Mouse (Mus musculus) lung, embryonic 16.5 days (tissue): Measurements from ENCODE around the gene Il20. TPM values are rescaled to one million over a fixed set of nuclear protein-coding genes. Genes with fewer than 3 reads are reported as not detected.

ENCODE experiments used
- ATAC-seq: fragments of 200-750 bp; cut with Nextera tagmentation; 2 replicates; pipeline ENCODE4 v1.8.0; 2017; ENCODE audit warnings: low read depth, mild to moderate bottlenecking, moderate library complexity
- H3K27ac ChIP-seq: fragments of 300-500 bp; sonication (generic); 2 replicates; pipeline ENCODE4 v1.5.1; 2014; ENCODE audit warnings: mild to moderate bottlenecking, control low read depth, low read length
- H3K27me3 ChIP-seq: fragments of 300-500 bp; sonication (generic); 2 replicates; pipeline ENCODE4 v1.6.1; 2014; ENCODE audit warnings: low read depth, low read length, mixed read lengths; ENCODE audit not compliant: control insufficient read depth, insufficient read depth
- H3K36me3 ChIP-seq: fragments of 300-500 bp; sonication (generic); 2 replicates; pipeline ENCODE4 v1.6.1; 2014; ENCODE audit warnings: low read length; ENCODE audit not compliant: control insufficient read depth, insufficient read depth
- H3K4me1 ChIP-seq: fragments of 300-500 bp; sonication (generic); replicated peaks from 2 replicates; pipeline ENCODE4 v1.6.1; 2014; ENCODE audit warnings: low read length, mixed read lengths; ENCODE audit not compliant: control insufficient read depth, insufficient read depth
- H3K4me2 ChIP-seq: fragments of 300-500 bp; sonication (generic); 2 replicates; pipeline ENCODE4 v1.6.1; 2014; ENCODE audit warnings: low read depth, low read length, control low read depth
- H3K4me3 ChIP-seq: fragments of 300-500 bp; sonication (generic); 2 replicates; pipeline ENCODE4 v1.5.1; 2014; ENCODE audit warnings: mild to moderate bottlenecking, low read length, control low read depth
- H3K9ac ChIP-seq: fragments of 300-500 bp; sonication (generic); 2 replicates; pipeline ENCODE4 v1.6.1; 2014; ENCODE audit warnings: low read length, control low read depth
- H3K9me3 ChIP-seq: fragments of 300-500 bp; sonication (generic); 2 replicates; pipeline ENCODE4 v1.6.1; 2016; ENCODE audit warnings: low read length; ENCODE audit not compliant: control insufficient read depth
- WGBS: fragments of 180-500 bp; shearing (Covaris S2); extraction: QIAGEN DNeasy Blood & Tissue Kit; methylation state at CpG from one replicate; pipeline ENCODE4 v1.1.7; 2014; 5-methylcytosine and 5-hydroxymethylcytosine counted together
- polyA plus RNA-seq: library from polyadenylated mRNA; unstranded; fragments of >200 nt; fragmentation: Nextera tagmentation; extraction: Ambion mirVana; gene quantifications from 2 replicates; pipeline ENCODE4 v1.2.1, GENCODE M21; 2015

Il20 gene
- polyA plus RNA-seq, 1 experiment from 2014 or later, result not detected

GRCm38 (mm10) chr1:130902505-130902904 lies 8.7 kb downstream of the Il20 start:
- WGBS, result 62% methylated on average over 7 of the region's 7 CpGs
- no peak overlapping the region for H3K4me2 ChIP-seq
- no peaks in the 10 kb centered on the region for H3K9me3 ChIP-seq
- H3K36me3 ChIP-seq, result no peaks in the 10 kb centered on the region
- ATAC-seq, result no peak
- H3K9ac ChIP-seq, result no peak overlapping the region
- no peaks in the 10 kb centered on the region for H3K27me3 ChIP-seq
- no peak overlapping the region for H3K4me3 ChIP-seq
- no peaks in the 10 kb centered on the region for H3K4me1 ChIP-seq
- H3K27ac ChIP-seq, result no peak overlapping the region

GRCm38 (mm10) chr1:130894468-130894867 lies 16.8 kb downstream of the Il20 start:
- H3K4me2 ChIP-seq, result no peak overlapping the region
- H3K9ac ChIP-seq, result no peak overlapping the region
- H3K27ac ChIP-seq, result no peak overlapping the region
- no peaks in the 10 kb centered on the region for H3K27me3 ChIP-seq
- H3K36me3 ChIP-seq, result no peaks in the 10 kb centered on the region
- H3K4me3 ChIP-seq, result no peak overlapping the region
- 67% methylated on average over 6 of the region's 6 CpGs for WGBS
- H3K4me1 ChIP-seq, result no peaks in the 10 kb centered on the region
- ATAC-seq, result no peak
- H3K9me3 ChIP-seq, result no peaks in the 10 kb centered on the region

- no peak overlapping the region for H3K4me3 ChIP-seq
- no peaks in the 10 kb centered on the region for H3K36me3 ChIP-seq
- no peaks in the 10 kb centered on the region for H3K4me1 ChIP-seq
- no peak overlapping the region for H3K4me2 ChIP-seq
- no peak overlapping the region for H3K9ac ChIP-seq
- H3K27me3 ChIP-seq, result no peaks in the 10 kb centered on the region
- H3K27ac ChIP-seq, result no peak overlapping the region
- no peak for ATAC-seq
- H3K9me3 ChIP-seq, result no peaks in the 10 kb centered on the region
- 60% methylated on average over 9 of the region's 9 CpGs for WGBS
Measured at GRCm38 (mm10) chr1:130893329-130894040, 17.8 kb downstream of the Il20 start.

- Histone ChIP-seq H3K27me3 (no peaks in the 10 kb centered on the region), H3K4me3 (no peak overlapping the region), H3K9me3 (no peaks in the 10 kb centered on the region), H3K9ac (no peak overlapping the region), H3K36me3 (no peaks in the 10 kb centered on the region), H3K27ac (no peak overlapping the region), H3K4me2 (no peak overlapping the region), H3K4me1 (no peaks in the 10 kb centered on the region)
- no peak for ATAC-seq
- WGBS, result 46% methylated on average over 1 of the region's 1 CpGs
Measured at GRCm38 (mm10) chr1:130892446-130892845, 18.8 kb downstream of the Il20 start.

GRCm38 (mm10) chr1:130887354-130887753 lies 23.9 kb downstream of the Il20 start, which contains the start of gene Il24:
Il24 (minus strand) TSS chr1:130887454.
- no peak for ATAC-seq
- Histone ChIP-seq H3K4me2 (no peak within 1 kb of the TSS), H3K4me1 (no peaks in the 10 kb centered on the region)

GRCm38 (mm10) chr1:130883146-130883545 lies 28.1 kb downstream of the Il20 start:
- Histone ChIP-seq H3K9ac (no peak overlapping the region), H3K36me3 (no peaks in the 10 kb centered on the region), H3K4me3 (no peak overlapping the region), H3K4me1 (0 out of 2 replicates have a peak, but pooled peaks cover 3% of the 10 kb centered on the region), H3K27me3 (peaks cover 11% of the 10 kb centered on the region), H3K4me2 (no peak overlapping the region), H3K9me3 (no peaks in the 10 kb centered on the region), H3K27ac (no peak overlapping the region)
- no peak for ATAC-seq
- 84% methylated on average over 4 of the region's 4 CpGs for WGBS

More at GRCm38 (mm10) chr1:130887354-130887753, 23.9 kb downstream of the Il20 start, which contains the start of gene Il24:
- Histone ChIP-seq H3K36me3 (no peaks in the 10 kb centered on the region), H3K4me3 (no peak within 1 kb of the TSS), H3K27ac (no peak within 1 kb of the TSS), H3K9me3 (no peaks in the 10 kb centered on the region), H3K9ac (no peak within 1 kb of the TSS), H3K27me3 (no peaks in the 10 kb centered on the region)

GRCm38 (mm10) chr1:130879927-130880326 lies 31.3 kb downstream of the Il20 start:
- Histone ChIP-seq H3K9me3 (no peaks in the 10 kb centered on the region), H3K9ac (no peak overlapping the region), H3K27ac (no peak overlapping the region), H3K4me2 (no peak overlapping the region), H3K36me3 (no peaks in the 10 kb centered on the region), H3K4me1 (peaks cover 7% of the 10 kb centered on the region; the same call in 1 of the 2 replicates), H3K4me3 (no peak overlapping the region), H3K27me3 (peaks cover 22% of the 10 kb centered on the region)
- 85% methylated on average over 7 of the region's 7 CpGs for WGBS
- no peak for ATAC-seq

GRCm38 (mm10) chr1:130877889-130878614 lies 33.2 kb downstream of the Il20 start:
- peak; percentile 47; the same call in 1 of the 2 replicates for ATAC-seq
- H3K9me3 ChIP-seq, result no peaks in the 10 kb centered on the region
- H3K36me3 ChIP-seq, result no peaks in the 10 kb centered on the region

GRCm38 (mm10) chr1:130876931-130877509 lies 34.2 kb downstream of the Il20 start:
- Histone ChIP-seq H3K4me2 (no peak overlapping the region), H3K27me3 (peaks cover 22% of the 10 kb centered on the region), H3K4me1 (peaks cover 7% of the 10 kb centered on the region; the same call in 1 of the 2 replicates), H3K9ac (no peak overlapping the region), H3K36me3 (no peaks in the 10 kb centered on the region), H3K27ac (no peak overlapping the region), H3K9me3 (no peaks in the 10 kb centered on the region), H3K4me3 (no peak overlapping the region)
- ATAC-seq, result no peak
- 17% methylated on average over 3 of the region's 3 CpGs for WGBS

More at GRCm38 (mm10) chr1:130877889-130878614, 33.2 kb downstream of the Il20 start:
- WGBS, result 1% methylated on average over 43 of the region's 43 CpGs
- Histone ChIP-seq H3K27me3 (peaks cover 22% of the 10 kb centered on the region), H3K4me2 (peak overlapping the region; percentile 76), H3K27ac (no peak overlapping the region), H3K4me3 (peak overlapping the region; percentile 46), H3K4me1 (peaks cover 7% of the 10 kb centered on the region; the same call in 1 of the 2 replicates), H3K9ac (peak overlapping the region; percentile 42)
